Mouse (Mus musculus) cerebellum, adult 2 months (tissue): ENCODE measurements at regions not wholly inside any gene's neighbourhood (a gene's known extent, or its start where the extent isn't known, plus 50 kb on each side); places are given as distances from the start of the nearest gene placed in this dataset.

Source experiments
- CTCF ChIP-seq: fragments of 200-500 bp; IDR thresholded peaks from 2 replicates; pipeline ENCODE4 v1.5.1; 2011; ENCODE audit warnings: low read depth, mild to moderate bottlenecking, control low read depth, low read length, moderate library complexity, borderline replicate concordance; ENCODE audit not compliant: insufficient read depth
- POLR2A ChIP-seq: fragments of 200-500 bp; IDR thresholded peaks from 2 replicates; pipeline ENCODE4 v1.6.1; 2011; ENCODE audit warnings: low read length, control low read depth, borderline replicate concordance; ENCODE audit not compliant: insufficient read depth

DNA sequence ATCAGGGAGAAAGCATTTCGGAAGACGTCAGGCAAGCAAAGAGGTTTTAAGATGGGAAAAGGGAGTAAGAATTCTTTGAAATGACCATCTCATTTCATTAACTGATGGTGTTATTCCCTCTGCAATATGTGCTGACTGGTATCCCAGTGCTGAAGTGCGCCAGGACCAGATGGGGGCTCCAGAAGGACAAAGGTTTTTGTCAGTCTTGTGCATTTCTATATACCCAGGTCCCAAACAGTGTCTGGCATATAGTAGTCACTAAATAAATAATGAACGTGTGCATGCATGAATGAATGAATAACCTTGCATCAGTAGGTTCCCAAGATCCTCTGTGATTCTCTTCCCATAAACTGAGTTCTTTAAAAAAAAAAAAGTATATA, 119.3 kb upstream of the Creb1 start:
- TF ChIP-seq CTCF (no peak), POLR2A (no peak)
